Mouse (Mus musculus): ENCODE measurements around the gene Avl9. TPM values are rescaled to one million over a fixed set of nuclear protein-coding genes. Genes with fewer than 3 reads are reported as not detected.

The Avl9 gene
- polyA plus RNA-seq, 1 experiment = 4.3 TPM

DNA sequence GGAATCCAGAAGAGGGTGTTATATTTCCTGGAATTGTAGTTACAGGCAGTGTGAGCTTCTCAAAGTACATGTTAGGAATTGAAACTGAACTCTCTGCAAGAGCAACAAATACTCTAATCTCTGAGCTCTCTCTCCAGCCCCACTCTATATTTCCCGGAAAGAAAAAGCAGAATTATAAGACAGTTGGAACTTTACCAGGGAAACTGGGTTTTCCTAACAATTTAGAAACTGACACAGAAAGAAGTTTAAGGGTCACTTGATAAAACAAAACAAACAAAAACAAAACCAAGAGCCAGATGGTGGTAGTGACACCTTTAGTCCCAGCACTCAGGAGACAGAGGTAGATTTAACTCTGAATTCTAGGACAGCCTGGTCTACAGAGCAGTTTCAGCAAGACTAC is 4.4 kb downstream of the Avl9 start:
- Histone ChIP-seq H3K4me3 (ENCODE audit: low read depth, low read length) (no peak overlapping the region), H3K27me3 (ENCODE audit: control insufficient read depth, insufficient read depth, low read length) (no peaks in the 10 kb centered on the region)

DNA sequence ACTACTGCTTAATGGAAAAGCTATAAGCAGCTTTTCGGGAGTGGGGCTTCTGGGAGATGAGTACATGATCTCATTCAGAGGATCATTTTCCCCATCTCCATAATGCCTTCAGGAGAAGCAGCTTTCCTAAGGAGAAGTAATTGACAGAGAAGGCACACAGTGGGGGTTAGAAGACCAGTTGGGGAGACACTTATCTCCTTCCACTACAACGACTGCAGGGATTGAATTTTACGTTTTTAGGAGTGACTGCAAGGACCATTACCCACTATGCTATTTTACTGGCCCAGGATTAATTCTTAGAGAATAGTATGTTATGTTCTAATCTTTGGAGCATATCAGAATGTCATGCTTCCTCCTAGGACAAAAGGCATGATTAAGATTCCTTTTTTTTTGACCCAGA is 6.2 kb downstream of the Avl9 start:
- TF ChIP-seq POLR2A (IDR thresholded peaks at IDR 0.05; ENCODE audit: low read depth, low read length) (no peak), CTCF (IDR thresholded peaks at IDR 0.05; ENCODE audit: extremely low read depth, insufficient read length, insufficient replicate concordance, low read depth, low read length) (no peak)
- Histone ChIP-seq H3K4me1 (ENCODE audit: control insufficient read depth, insufficient read depth, insufficient read length, low read length) (peaks cover 6% of the 10 kb centered on the region; the same call in 1 of the 2 replicates), H3K36me3 (ENCODE audit: control insufficient read depth, insufficient read depth, low read length) (peaks cover 14% of the 10 kb centered on the region), H3K4me3 (ENCODE audit: low read depth, low read length) (no peak overlapping the region), H3K27ac (ENCODE audit: insufficient read depth, low read depth, low read length) (no peak overlapping the region), H3K27me3 (ENCODE audit: control insufficient read depth, insufficient read depth, low read length) (no peaks in the 10 kb centered on the region)
- WGBS = 60% methylated on average over 3 of the region's 3 CpGs

More for the DNA sequence above, 4.4 kb downstream of the Avl9 start:
- no peak for TF ChIP-seq POLR2A (IDR thresholded peaks at IDR 0.05; ENCODE audit: low read depth, low read length)
- TF ChIP-seq CTCF (IDR thresholded peaks at IDR 0.05; ENCODE audit: extremely low read depth, insufficient read length, insufficient replicate concordance, low read depth, low read length) = no peak
- peaks cover 6% of the 10 kb centered on the region; the same call in 1 of the 2 replicates for H3K4me1 ChIP-seq (ENCODE audit: control insufficient read depth, insufficient read depth, insufficient read length, low read length)
- no peak overlapping the region for H3K27ac ChIP-seq (ENCODE audit: insufficient read depth, low read depth, low read length)
- peaks cover 7% of the 10 kb centered on the region for H3K36me3 ChIP-seq (ENCODE audit: control insufficient read depth, insufficient read depth, low read length)
- WGBS = 46% methylated on average over 1 of the region's 1 CpGs

DNA sequence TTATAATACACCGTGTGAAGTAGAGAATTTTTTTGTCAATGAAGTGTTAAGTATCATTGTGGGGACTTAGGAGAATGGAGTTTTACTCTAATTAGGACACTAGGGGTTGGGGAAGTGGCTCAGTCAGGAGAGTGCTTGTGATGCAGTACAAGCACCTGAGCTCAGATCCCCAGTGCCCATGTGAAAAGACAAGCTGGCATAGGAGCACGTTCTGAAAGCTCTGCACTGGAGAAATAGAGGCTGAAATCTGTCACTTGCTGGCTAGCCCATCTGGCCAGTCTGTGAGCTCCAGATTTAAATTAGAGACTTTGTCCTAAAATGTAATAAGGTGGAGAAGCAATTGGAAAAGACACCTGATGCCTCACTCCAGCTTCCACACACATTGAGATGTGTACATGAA is 17.8 kb downstream of the Avl9 start:
- 85% methylated on average over 2 of the region's 2 CpGs for WGBS
- peaks cover 42% of the 10 kb centered on the region for H3K36me3 ChIP-seq (ENCODE audit: control insufficient read depth, insufficient read depth, low read length)
- H3K4me3 ChIP-seq (ENCODE audit: low read depth, low read length) = no peak overlapping the region
- H3K27ac ChIP-seq (ENCODE audit: insufficient read depth, low read depth, low read length) = no peak overlapping the region
- no peaks in the 10 kb centered on the region for H3K4me1 ChIP-seq (ENCODE audit: control insufficient read depth, insufficient read depth, insufficient read length, low read length)
- no peaks in the 10 kb centered on the region for H3K27me3 ChIP-seq (ENCODE audit: control insufficient read depth, insufficient read depth, low read length)
- no peak for TF ChIP-seq POLR2A (IDR thresholded peaks at IDR 0.05; ENCODE audit: low read depth, low read length)
- TF ChIP-seq CTCF (IDR thresholded peaks at IDR 0.05; ENCODE audit: extremely low read depth, insufficient read length, insufficient replicate concordance, low read depth, low read length) = no peak

GRCm38 (mm10) chr6:56745950-56746543 is 31.3 kb downstream of the Avl9 start:
- H3K27ac ChIP-seq (ENCODE audit: insufficient read depth, low read depth, low read length) = no peak overlapping the region
- no peaks in the 10 kb centered on the region for H3K4me1 ChIP-seq (ENCODE audit: control insufficient read depth, insufficient read depth, insufficient read length, low read length)
- TF ChIP-seq CTCF (IDR thresholded peaks at IDR 0.05; ENCODE audit: extremely low read depth, insufficient read length, insufficient replicate concordance, low read depth, low read length) (no peak), POLR2A (IDR thresholded peaks at IDR 0.05; ENCODE audit: low read depth, low read length) (no peak)
- no peaks in the 10 kb centered on the region for H3K27me3 ChIP-seq (ENCODE audit: control insufficient read depth, insufficient read depth, low read length)
- H3K4me3 ChIP-seq (ENCODE audit: low read depth, low read length) = no peak overlapping the region
- peaks cover 17% of the 10 kb centered on the region for H3K36me3 ChIP-seq (ENCODE audit: control insufficient read depth, insufficient read depth, low read length)
- 21% methylated on average over 5 of the region's 5 CpGs for WGBS

DNA sequence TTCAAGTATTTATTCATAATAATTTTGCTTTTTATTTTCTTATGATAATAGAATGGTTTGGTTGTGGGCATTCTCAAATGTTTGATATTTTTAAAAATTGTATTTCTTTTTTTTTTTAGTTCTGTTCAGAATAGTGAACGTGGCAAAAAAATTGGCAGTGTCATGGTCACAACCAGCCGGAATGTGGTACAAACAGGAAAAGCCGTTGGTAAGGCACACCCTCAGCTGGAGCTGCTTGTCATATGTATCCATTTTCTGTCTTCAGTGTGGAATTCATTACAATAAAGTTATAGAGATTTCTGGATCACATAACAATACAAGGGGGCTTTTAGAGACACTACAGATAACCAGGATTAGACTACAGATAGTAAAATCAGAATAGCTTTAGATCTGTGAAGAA is 39.0 kb downstream of the Avl9 start:
- no peaks in the 10 kb centered on the region for H3K4me1 ChIP-seq (ENCODE audit: control insufficient read depth, insufficient read depth, insufficient read length, low read length)
- peaks cover 41% of the 10 kb centered on the region for H3K36me3 ChIP-seq (ENCODE audit: control insufficient read depth, insufficient read depth, low read length)
- H3K4me3 ChIP-seq (ENCODE audit: low read depth, low read length) = no peak overlapping the region
- TF ChIP-seq POLR2A (IDR thresholded peaks at IDR 0.05; ENCODE audit: low read depth, low read length) = no peak
- TF ChIP-seq CTCF (IDR thresholded peaks at IDR 0.05; ENCODE audit: extremely low read depth, insufficient read length, insufficient replicate concordance, low read depth, low read length) = no peak
- H3K27ac ChIP-seq (ENCODE audit: insufficient read depth, low read depth, low read length) = no peak overlapping the region
- no peaks in the 10 kb centered on the region for H3K27me3 ChIP-seq (ENCODE audit: control insufficient read depth, insufficient read depth, low read length)
- WGBS = 91% methylated on average over 3 of the region's 3 CpGs

DNA sequence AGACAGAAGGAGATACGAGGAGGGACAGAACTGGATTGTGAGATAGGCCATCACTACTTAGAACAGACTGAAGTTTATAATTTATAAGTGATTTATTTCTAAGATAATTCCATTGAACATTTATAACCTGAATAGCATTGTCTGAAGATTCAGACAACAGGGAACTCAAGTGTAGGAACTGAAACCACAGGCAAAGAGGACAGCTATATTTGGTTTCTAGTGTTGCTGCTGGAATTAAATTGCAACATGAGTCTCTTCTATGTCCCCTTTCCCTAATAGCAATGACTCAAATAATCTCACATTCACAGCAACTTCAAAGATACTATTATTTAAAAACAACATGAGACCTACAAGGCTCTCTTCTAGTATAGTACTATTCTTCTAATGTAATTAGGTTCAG is 41.4 kb downstream of the Avl9 start:
- peaks cover 49% of the 10 kb centered on the region for H3K36me3 ChIP-seq (ENCODE audit: control insufficient read depth, insufficient read depth, low read length)
- no peaks in the 10 kb centered on the region for H3K27me3 ChIP-seq (ENCODE audit: control insufficient read depth, insufficient read depth, low read length)
- H3K27ac ChIP-seq (ENCODE audit: insufficient read depth, low read depth, low read length) = no peak overlapping the region
- H3K4me1 ChIP-seq (ENCODE audit: control insufficient read depth, insufficient read depth, insufficient read length, low read length) = no peaks in the 10 kb centered on the region
- no peak overlapping the region for H3K4me3 ChIP-seq (ENCODE audit: low read depth, low read length)
- no peak for TF ChIP-seq POLR2A (IDR thresholded peaks at IDR 0.05; ENCODE audit: low read depth, low read length)
- TF ChIP-seq CTCF (IDR thresholded peaks at IDR 0.05; ENCODE audit: extremely low read depth, insufficient read length, insufficient replicate concordance, low read depth, low read length) = no peak
- 56% methylated on average over 1 of the region's 1 CpGs for WGBS

DNA sequence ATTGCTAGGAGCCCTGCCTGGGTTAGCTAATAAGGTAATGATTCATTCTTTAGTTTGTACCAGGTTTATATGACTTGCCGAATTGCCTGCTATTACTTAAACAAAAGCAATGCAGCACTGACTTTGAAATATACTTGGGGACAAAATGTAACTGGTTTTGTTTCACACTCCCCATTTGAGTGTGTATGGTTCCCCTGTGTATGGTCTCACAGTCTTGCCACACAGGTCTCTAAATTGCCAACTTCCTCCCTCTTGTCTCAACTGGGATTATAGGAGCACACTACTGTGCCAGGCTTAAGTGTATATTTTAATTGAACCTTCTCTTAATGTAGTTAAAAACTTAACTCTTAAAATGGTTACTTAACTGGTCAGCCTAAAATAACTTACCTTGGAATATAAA is 44.6 kb downstream of the Avl9 start:
- TF ChIP-seq POLR2A (IDR thresholded peaks at IDR 0.05; ENCODE audit: low read depth, low read length) (no peak), CTCF (IDR thresholded peaks at IDR 0.05; ENCODE audit: extremely low read depth, insufficient read length, insufficient replicate concordance, low read depth, low read length) (no peak)

More for the DNA sequence above, 44.6 kb downstream of the Avl9 start:
- H3K36me3 ChIP-seq (ENCODE audit: control insufficient read depth, insufficient read depth, low read length) = peaks cover 52% of the 10 kb centered on the region
- H3K27me3 ChIP-seq (ENCODE audit: control insufficient read depth, insufficient read depth, low read length) = no peaks in the 10 kb centered on the region; the same call in 1 of the 2 replicates
- H3K4me3 ChIP-seq (ENCODE audit: low read depth, low read length) = no peak overlapping the region
- H3K27ac ChIP-seq (ENCODE audit: insufficient read depth, low read depth, low read length) = no peak overlapping the region
- WGBS = 87% methylated on average over 1 of the region's 1 CpGs
- no peaks in the 10 kb centered on the region for H3K4me1 ChIP-seq (ENCODE audit: control insufficient read depth, insufficient read depth, insufficient read length, low read length)

All from small intestine, adult 2 months (tissue).